Mouse (Mus musculus) 3134 (cell line): ENCODE results near the gene Slc9a3r1.
A peak's percentile ranks its signal among the peaks of the same experiment; 100 is the strongest.

Experiments used
- DNase-seq: peaks from one replicate; pipeline ENCODE4 v3.0.0-alpha.2; 2011; ENCODE audit warnings: low spot score; ENCODE audit not compliant: insufficient read length; ENCODE audit errors: extremely low read depth

Gene Slc9a3r1

GRCm38 (mm10) chr11:115162832-115163480 lies at the start of gene Slc9a3r1:
Gene Slc9a3r1, plus strand, starts transcription at chr11:115163341.
- DNase-seq: peak; percentile 99

GRCm38 (mm10) chr11:115119409-115119808 lies 43.7 kb upstream of the Slc9a3r1 start:
- no peak for DNase-seq

- DNase-seq: no peak
Measured at GRCm38 (mm10) chr11:115128483-115128882, 34.7 kb upstream of the Slc9a3r1 start.

- DNase-seq: no peak
Measured at GRCm38 (mm10) chr11:115129508-115130126, 33.5 kb upstream of the Slc9a3r1 start.

GRCm38 (mm10) chr11:115131768-115132381 lies 31.3 kb upstream of the Slc9a3r1 start:
- no peak for DNase-seq

- DNase-seq: no peak
Measured at GRCm38 (mm10) chr11:115133800-115134199, 29.3 kb upstream of the Slc9a3r1 start, which contains the start of gene Cd300lf. Gene Cd300lf, minus strand, starts transcription at chr11:115133992.

- no peak for DNase-seq
Measured at GRCm38 (mm10) chr11:115138597-115139262, 24.4 kb upstream of the Slc9a3r1 start.

GRCm38 (mm10) chr11:115141970-115142369 lies 21.2 kb upstream of the Slc9a3r1 start:
- DNase-seq: no peak

GRCm38 (mm10) chr11:115147813-115148212 lies 15.3 kb upstream of the Slc9a3r1 start:
- DNase-seq: peak; percentile 61

- no peak for DNase-seq
Measured at GRCm38 (mm10) chr11:115150741-115151254, 12.3 kb upstream of the Slc9a3r1 start.

- no peak for DNase-seq
Measured at GRCm38 (mm10) chr11:115151755-115152429, 11.2 kb upstream of the Slc9a3r1 start.

- no peak for DNase-seq
Measured at GRCm38 (mm10) chr11:115153088-115153487, 10.1 kb upstream of the Slc9a3r1 start.

- no peak for DNase-seq
Measured at GRCm38 (mm10) chr11:115153699-115154292, 9.3 kb upstream of the Slc9a3r1 start.

- no peak for DNase-seq
Measured at GRCm38 (mm10) chr11:115155053-115155634, 8.0 kb upstream of the Slc9a3r1 start.

- no peak for DNase-seq
Measured at GRCm38 (mm10) chr11:115157933-115158719, 5.0 kb upstream of the Slc9a3r1 start.

GRCm38 (mm10) chr11:115160016-115160797 lies 2.9 kb upstream of the Slc9a3r1 start:
- peak; percentile 78 for DNase-seq

- no peak for DNase-seq
Measured at GRCm38 (mm10) chr11:115160883-115161577, 2.1 kb upstream of the Slc9a3r1 start.
